Mouse (Mus musculus): ENCODE data around the gene Cad. TPM values are rescaled to one million over a fixed set of nuclear protein-coding genes. Genes with fewer than 3 reads are reported as not detected.

Cad gene
- polyA plus RNA-seq, 1 experiment from 2014 or later = 42.7 TPM

DNA sequence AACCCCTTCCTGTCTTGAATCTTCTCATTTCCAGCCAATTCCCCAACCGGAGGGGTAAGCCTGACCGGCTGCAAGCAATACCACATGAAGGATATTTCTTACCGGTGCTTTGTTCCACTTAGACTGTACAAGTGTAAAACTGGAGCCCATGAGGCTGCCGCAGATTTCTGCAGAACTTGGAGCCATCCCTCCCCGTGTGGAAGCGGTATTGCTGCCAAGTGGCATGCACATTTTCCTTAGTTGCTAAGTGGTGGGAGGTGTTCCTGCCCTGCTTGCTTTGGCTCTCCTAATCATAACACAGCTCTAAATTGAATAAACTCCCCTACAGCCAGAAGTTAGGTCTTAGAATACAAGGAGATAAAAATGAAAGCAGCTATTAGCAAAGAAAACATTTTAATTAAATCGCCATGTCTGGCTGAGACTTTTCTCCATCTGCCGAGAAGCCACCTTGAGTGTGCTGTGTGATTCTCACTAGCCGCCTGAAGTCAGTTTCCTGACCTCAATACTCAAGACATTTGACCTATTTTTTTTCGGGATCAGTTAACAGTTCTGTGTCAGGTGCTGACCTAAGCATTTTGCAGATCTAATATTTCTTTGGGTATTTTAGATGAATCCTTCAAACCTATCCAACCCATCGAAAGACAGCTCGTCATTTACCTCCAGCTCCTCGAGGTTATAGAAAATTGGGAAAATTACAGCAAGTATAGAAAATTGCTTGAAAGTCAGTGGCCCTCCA is 25.6 kb downstream of the Cad start:
- Histone ChIP-seq H3K9me3 (no peaks in the 10 kb centered on the region), H3K4me3 (no peak overlapping the region), H3K27ac (no peak overlapping the region), H3K36me3 (peaks cover 39% of the 10 kb centered on the region), H3K27me3 (ENCODE audit: insufficient read depth, poor library complexity, severe bottlenecking) (no peaks in the 10 kb centered on the region), H3K4me1 (peaks cover 33% of the 10 kb centered on the region)
- no peak for DNase-seq (ENCODE audit: low spot score)
- WGBS = 82% methylated on average over 13 of the region's 13 CpGs

DNA sequence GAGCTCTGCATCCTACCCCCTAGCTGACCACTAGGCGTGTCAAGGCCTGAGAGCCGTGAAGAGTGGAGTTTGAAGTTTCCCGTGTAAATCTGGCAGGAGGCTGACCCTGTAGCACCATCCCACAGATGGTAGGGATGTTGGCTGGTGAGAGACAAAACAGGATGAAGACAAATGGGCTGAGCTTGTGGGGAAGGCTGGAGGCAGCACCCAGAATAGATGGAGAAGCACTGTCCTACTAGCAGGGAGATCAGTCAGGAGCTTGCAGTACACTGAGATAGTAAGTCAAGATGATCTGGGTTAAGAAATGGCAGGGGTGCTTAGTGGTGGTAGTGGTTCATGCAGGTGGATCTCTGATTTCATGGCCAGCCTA is 26.2 kb downstream of the Cad start:
- Histone ChIP-seq H3K4me3 (no peak overlapping the region), H3K27ac (no peak overlapping the region), H3K27me3 (ENCODE audit: insufficient read depth, poor library complexity, severe bottlenecking) (peaks cover 2% of the 10 kb centered on the region; the same call in 1 of the 2 replicates), H3K4me1 (peaks cover 33% of the 10 kb centered on the region), H3K36me3 (peaks cover 34% of the 10 kb centered on the region), H3K9me3 (no peaks in the 10 kb centered on the region)
- WGBS = 71% methylated on average over 3 of the region's 3 CpGs
- no peak for DNase-seq (ENCODE audit: low spot score)

DNA sequence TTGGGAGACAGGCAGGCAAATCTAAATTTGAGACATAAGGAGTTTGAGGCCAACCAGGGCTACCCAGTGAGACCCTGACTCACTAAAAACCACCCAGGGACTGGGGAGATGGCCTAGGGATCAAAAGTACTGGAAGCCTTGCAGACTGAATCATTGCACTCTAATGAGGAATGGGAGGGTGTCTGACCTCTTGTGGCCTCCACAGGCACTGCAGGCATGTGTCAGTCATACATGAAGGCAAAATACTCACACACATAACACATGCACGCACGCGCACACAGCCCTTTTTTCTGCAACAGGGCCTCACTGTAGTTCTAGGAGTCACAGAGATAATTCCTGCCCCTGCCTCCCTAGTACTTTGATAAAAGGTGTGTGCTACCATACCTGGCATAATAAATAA is 26.8 kb downstream of the Cad start:
- Histone ChIP-seq H3K9me3 (no peaks in the 10 kb centered on the region), H3K4me1 (peaks cover 37% of the 10 kb centered on the region), H3K27ac (no peak overlapping the region), H3K27me3 (ENCODE audit: insufficient read depth, poor library complexity, severe bottlenecking) (peaks cover 7% of the 10 kb centered on the region; the same call in 1 of the 2 replicates), H3K36me3 (peaks cover 28% of the 10 kb centered on the region), H3K4me3 (no peak overlapping the region)
- no peak for DNase-seq (ENCODE audit: low spot score)
- 73% methylated on average over 3 of the region's 3 CpGs for WGBS

DNA sequence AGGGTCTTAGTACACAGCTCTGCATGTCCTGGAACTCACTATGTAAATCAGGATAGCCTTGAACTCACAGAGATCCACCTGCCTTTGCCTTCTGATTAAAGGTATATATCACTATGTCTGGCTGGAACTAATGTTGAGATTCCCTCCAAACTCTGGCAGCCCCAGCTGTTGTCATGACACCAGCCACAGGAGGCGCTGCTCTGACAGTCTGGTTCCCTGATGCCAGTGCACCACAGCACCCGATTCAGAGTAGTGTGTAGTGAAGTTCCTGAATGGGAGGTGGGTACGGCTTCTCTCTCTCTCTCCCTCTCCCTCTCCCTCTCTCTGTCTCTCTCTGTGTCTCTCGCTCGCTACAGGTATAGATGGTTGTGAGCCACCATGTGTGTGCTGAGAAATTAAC is 27.8 kb downstream of the Cad start:
- peak overlapping the region; percentile 75; the same call in 1 of the 2 replicates for H3K27ac ChIP-seq
- peaks cover 43% of the 10 kb centered on the region for H3K4me1 ChIP-seq
- peak overlapping the region; percentile 51 for H3K4me3 ChIP-seq
- no peak for DNase-seq (ENCODE audit: low spot score)
- peaks cover 18% of the 10 kb centered on the region for H3K36me3 ChIP-seq
- 7% methylated on average over 5 of the region's 5 CpGs for WGBS
- peaks cover 13% of the 10 kb centered on the region; the same call in 1 of the 2 replicates for H3K27me3 ChIP-seq (ENCODE audit: insufficient read depth, poor library complexity, severe bottlenecking)
- H3K9me3 ChIP-seq = no peaks in the 10 kb centered on the region

DNA sequence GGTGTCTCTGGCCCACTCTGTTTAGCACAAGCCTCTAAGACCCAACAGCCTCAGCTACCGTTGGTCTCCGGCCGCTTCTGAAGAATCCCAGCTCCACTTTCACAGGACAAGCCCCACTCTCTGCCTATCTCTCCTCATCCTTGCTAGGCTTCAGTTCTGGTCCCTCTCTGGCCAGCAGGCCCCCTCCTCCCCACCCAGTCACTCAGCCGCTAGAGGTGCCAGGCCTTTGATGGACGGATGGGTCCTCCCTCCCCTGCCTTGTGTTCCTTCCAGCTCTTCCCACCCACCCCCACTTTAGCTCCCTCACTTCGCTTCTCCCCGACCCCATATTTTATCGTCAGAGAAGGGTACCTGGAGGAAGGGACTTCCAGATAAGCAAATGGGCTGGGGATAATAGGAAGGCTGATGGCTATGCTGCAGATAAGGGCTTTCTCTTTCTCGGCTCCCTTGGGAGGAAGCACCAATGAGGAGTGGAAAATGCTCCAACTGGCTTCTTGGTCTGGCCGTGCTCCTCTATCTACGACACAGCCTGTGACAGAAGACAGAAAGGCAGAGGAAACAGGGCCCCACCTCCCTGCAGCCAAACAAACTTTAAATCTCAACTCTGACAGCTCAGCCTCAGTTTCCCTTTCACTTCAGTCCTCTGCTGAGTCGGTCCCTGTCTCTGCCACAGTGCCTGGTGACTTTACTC is 28.5 kb downstream of the Cad start:
- H3K27me3 ChIP-seq (ENCODE audit: insufficient read depth, poor library complexity, severe bottlenecking) = peaks cover 21% of the 10 kb centered on the region
- H3K4me1 ChIP-seq = peaks cover 43% of the 10 kb centered on the region
- no peak for DNase-seq (ENCODE audit: low spot score)
- peak overlapping the region; percentile 75 for H3K27ac ChIP-seq
- H3K36me3 ChIP-seq = peaks cover 11% of the 10 kb centered on the region
- H3K9me3 ChIP-seq = no peaks in the 10 kb centered on the region
- 10% methylated on average over 12 of the region's 12 CpGs for WGBS
- H3K4me3 ChIP-seq = peak overlapping the region; percentile 51

DNA sequence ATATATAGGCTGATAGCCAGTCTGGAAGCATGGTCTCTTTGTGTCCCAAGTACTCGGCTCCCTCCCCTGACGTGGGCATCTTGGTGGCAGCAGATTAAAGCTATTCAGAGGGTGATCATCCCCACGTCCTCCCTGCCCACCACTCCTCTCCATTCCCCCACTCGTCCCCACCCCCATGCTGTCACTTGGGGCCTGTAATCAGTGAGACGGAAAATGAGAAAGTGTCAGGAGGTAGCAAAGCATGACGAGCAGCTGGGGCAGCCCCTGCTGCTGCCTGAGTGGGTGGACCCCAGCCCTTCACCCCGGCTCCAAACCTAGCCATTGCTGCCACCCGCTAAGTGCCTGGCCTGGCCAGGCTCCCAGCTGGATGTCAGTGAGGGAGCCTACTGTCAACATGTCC is 29.4 kb downstream of the Cad start:
- DNase-seq (ENCODE audit: low spot score) = no peak
- peak overlapping the region; percentile 75 for H3K27ac ChIP-seq
- H3K27me3 ChIP-seq (ENCODE audit: insufficient read depth, poor library complexity, severe bottlenecking) = peaks cover 29% of the 10 kb centered on the region
- H3K9me3 ChIP-seq = no peaks in the 10 kb centered on the region
- peak overlapping the region; percentile 51 for H3K4me3 ChIP-seq
- peaks cover 43% of the 10 kb centered on the region for H3K4me1 ChIP-seq
- H3K36me3 ChIP-seq = peaks cover 2% of the 10 kb centered on the region
- WGBS = 5% methylated on average over 8 of the region's 8 CpGs

DNA sequence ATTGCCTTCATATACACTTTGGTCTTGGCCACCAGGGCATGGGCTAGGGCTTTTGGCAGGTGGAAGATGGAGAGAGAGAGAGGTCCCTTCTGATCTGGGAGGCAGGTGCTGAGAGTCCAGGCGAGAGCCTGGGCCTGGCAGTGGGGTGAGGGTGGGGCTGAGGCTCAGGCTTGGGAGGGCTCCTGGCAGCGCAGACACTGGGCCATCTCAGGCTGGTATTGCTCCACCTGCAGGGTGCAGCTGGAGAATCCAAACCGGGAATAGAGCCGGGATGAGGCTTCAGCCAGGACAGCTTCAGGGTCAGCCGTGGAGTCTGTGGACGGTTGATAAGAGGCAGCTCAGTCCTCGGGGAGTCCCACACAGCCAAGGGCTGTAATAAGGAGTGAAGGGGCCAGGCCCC is 32.0 kb downstream of the Cad start:
- no peak for DNase-seq (ENCODE audit: low spot score)
- Histone ChIP-seq H3K4me1 (peaks cover 39% of the 10 kb centered on the region), H3K9me3 (no peaks in the 10 kb centered on the region), H3K4me3 (no peak overlapping the region), H3K36me3 (no peaks in the 10 kb centered on the region), H3K27me3 (ENCODE audit: insufficient read depth, poor library complexity, severe bottlenecking) (peaks cover 56% of the 10 kb centered on the region), H3K27ac (no peak overlapping the region)
- 20% methylated on average over 7 of the region's 7 CpGs for WGBS

DNA sequence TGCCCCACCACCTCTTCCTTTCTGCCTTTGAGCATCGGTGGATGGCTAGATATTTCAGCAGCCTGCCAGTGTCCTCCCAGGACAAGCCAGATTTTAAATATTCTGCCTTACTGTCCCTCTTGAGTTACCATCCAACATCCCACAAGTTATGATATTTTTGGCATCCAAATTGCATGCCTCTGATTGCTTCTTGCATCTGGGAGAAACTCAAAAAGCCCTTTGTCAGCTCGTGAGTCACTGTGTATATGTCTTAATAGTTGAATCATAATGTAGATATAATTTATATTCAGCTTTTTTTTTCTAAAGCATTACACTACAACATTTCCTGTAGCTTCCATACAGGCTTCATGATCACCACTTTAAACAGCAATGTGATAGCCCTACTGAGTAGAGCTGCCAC is 32.6 kb downstream of the Cad start:
- DNase-seq (ENCODE audit: low spot score) = no peak
- peaks cover 61% of the 10 kb centered on the region for H3K27me3 ChIP-seq (ENCODE audit: insufficient read depth, poor library complexity, severe bottlenecking)

DNA sequence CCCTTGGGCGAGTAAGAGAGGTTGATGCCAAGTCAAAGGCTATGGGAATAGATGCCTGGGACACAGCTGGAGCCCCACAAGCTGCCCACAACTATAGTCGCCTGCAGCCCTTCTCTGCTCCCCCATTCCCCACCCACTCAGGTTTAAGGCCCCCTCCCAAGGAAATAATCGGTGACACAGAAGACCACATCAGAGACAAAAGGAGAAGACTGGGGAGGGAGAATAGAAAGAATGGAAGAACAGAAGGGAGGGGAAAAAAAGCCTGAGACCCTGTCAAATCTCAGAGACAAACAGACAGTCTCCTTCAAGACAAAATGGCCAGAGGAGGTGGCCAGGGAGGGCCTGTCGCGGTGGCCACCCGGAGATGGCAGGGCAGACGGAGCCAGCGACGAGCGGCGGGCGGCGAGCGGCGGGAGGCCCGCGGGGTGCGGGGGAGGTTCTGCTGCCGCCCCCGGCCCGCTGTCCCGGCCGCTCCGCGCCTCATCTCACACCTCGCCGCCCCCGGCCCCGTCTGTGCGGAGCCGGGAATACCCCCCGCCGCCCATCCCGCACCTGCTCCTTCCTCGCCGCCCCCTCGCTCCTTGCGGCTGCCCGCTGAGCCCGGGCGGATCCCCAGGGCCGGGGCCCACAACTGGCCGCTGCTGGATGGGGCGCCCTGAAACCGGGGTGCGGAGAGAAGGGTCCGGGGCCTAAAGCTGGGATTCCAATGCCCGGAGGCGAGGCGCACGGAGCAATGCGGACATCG is 37.8 kb downstream of the Cad start:
- Histone ChIP-seq H3K27me3 (ENCODE audit: insufficient read depth, poor library complexity, severe bottlenecking) (peaks cover 100% of the 10 kb centered on the region), H3K36me3 (no peaks in the 10 kb centered on the region), H3K27ac (peak overlapping the region; percentile 13), H3K4me3 (peak overlapping the region; percentile 54), H3K9me3 (no peaks in the 10 kb centered on the region), H3K4me1 (peaks cover 38% of the 10 kb centered on the region)
- 3% methylated on average over 53 of the region's 53 CpGs for WGBS
- no peak for DNase-seq (ENCODE audit: low spot score)

More for the DNA sequence above, 32.6 kb downstream of the Cad start:
- WGBS = 75% methylated on average over 2 of the region's 2 CpGs
- no peaks in the 10 kb centered on the region for H3K9me3 ChIP-seq
- H3K4me1 ChIP-seq = peaks cover 40% of the 10 kb centered on the region
- H3K4me3 ChIP-seq = no peak overlapping the region
- no peak overlapping the region for H3K27ac ChIP-seq
- no peaks in the 10 kb centered on the region for H3K36me3 ChIP-seq

DNA sequence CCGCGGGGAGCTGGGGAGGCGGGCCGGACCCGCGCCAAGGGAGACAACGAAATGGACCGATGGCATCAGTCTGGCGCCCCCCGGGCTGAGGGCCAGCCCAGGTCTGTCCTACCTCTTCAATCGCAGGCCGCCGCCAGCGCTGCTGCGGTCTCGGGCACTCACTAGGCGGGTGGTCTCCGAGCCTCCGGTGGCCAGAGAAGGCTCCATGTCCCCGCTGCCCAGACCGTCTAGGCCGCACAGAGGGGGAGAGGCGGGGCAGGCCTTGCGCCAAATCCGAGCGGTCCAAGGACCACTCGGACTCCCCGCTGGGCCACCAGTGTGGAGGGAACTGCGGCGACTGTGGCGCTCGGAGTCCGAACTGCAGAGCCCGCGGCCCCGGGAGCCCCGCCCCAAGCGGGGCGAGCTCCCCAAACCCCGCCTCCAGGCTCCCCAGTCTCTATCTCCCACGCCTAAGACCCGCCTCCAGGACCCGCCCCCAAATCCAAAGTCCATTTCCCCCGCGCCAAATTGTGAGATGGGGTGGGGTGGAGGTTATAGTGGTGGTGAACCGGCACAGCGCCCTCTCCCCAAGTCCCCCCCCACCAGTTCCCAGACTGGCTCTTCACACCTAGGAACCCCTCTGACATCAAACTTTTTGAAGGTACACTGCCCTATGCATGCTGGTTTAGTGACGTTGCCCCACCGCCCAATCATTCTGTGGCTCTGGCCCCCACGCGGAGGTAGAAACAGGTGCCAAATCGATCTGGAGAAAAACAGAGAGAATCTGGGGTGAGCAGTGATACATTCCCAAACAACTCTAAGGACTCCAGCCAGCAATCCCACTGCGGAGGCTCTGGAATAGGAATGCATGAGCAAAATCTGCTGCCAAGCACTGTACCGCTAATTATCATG is 38.8 kb downstream of the Cad start:
- Histone ChIP-seq H3K36me3 (no peaks in the 10 kb centered on the region), H3K4me1 (peaks cover 38% of the 10 kb centered on the region), H3K4me3 (peak overlapping the region; percentile 54), H3K27me3 (ENCODE audit: insufficient read depth, poor library complexity, severe bottlenecking) (peaks cover 100% of the 10 kb centered on the region), H3K9me3 (no peaks in the 10 kb centered on the region), H3K27ac (peak overlapping the region; percentile 13)
- DNase-seq (ENCODE audit: low spot score) = no peak
- WGBS = under 1% methylated on average over 53 of the region's 54 CpGs

DNA sequence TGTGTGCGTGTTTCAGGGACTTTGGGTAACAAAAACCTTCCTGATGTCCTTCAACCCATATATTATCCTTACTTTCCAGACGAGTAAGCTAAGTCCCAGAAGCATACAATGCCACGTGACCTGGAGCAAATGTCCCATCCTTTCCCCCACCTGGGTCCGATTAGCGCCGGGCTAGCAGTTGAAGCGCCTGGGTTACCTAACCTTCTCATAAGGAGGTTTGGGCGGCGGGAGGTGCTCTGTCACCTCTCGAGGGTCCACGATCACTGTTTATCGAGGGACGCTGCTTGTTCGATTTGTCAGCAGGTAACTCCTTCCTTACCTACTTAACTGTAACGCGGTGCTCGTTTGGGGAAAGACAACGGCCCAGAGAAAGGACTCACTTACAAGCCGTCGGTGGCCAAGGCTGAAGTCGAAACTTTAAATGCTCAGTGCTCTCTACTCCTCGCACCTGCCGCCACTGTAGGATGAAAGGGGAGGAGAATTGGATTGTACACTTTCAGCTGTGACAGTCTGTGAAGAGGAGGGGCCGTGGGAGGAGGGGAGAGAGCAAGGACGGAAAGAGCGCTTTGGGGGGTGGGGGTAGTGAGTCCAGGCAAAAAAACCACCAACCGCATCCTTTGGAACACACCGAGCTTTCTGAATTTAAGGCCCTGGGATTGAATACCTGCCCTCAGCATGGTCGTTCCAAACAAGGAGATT is 39.7 kb downstream of the Cad start:
- WGBS = 4% methylated on average over 29 of the region's 29 CpGs
- Histone ChIP-seq H3K27me3 (ENCODE audit: insufficient read depth, poor library complexity, severe bottlenecking) (peaks cover 99% of the 10 kb centered on the region), H3K4me3 (peak overlapping the region; percentile 54), H3K9me3 (no peaks in the 10 kb centered on the region), H3K4me1 (peaks cover 38% of the 10 kb centered on the region), H3K27ac (peak overlapping the region; percentile 67; the same call in 1 of the 2 replicates), H3K36me3 (no peaks in the 10 kb centered on the region)
- no peak for DNase-seq (ENCODE audit: low spot score)

All from heart, embryonic 10.5 days (tissue).